Mouse (Mus musculus): ENCODE measurements around the gene Ptcd1.
"Not testable (repeated sequence)": the region's sequence is repeated elsewhere in the genome, so short reads cannot be mapped to it uniquely, and the experiment has no call there.

The Ptcd1 gene

DNA sequence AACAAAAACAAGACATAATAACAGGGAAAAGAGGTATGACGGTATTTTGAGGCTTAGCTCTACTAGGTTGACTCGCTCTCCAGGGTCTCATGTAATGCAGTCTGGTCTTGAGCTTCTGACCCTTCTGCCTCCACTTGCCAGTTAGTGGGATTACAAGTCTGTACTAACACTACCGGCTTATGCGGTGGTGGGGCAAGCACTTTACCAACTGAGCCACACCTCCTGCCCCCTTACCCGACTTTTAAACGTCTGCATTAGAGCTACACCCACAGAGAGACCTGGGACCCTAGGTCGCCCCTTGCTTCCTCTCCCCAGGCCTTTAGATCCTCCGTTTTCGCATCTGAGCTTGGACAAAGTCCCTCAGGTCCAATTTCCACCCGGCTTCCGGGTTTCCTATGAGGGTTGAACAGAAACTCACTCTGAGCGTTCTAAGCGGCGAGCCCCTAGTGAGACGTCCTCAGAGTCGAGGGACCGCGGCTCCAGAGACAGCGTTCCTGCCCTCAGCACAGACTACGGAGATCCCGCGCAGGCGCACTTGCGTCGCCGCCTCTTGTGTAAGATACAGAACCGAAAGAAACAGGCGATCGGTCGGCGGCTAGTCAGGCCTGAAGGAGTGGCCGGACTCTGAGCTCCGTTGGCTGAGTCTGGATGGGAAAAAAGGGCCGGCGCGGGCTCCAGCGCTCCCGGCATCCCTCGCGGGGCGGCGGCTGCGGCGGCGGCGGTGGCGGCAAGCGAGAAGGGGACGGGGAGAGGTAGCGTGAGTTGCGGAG is at the start of gene Ptcd1, which contains the start of gene Cpsf4:
Gene Ptcd1 (minus strand): TSS at position 573 of the 770 bp plus-strand sequence.
Gene Cpsf4 (plus strand): TSS at position 678 of the 770 bp plus-strand sequence.
- DNase-seq: peak; percentile 99

DNA sequence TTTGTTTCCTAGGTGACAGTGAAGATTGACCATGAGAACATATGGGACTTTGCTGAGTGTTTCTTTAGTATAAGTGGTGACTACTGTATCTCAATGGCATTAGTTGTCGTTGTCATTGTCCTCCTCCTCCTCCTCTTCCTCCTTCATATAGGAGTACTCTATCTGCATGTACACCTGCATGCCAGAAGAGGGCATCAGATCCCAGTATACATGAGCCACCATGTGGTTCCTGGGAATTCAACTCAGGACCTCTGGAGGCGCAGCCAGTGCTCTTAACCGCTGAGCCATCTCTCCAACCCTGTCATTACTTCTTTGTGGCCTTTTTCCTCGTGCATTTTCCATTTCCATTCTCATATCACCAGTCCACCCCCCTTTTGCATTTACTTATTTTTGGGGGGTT is 47.8 kb upstream of the Ptcd1 start:
- no peak for DNase-seq

DNA sequence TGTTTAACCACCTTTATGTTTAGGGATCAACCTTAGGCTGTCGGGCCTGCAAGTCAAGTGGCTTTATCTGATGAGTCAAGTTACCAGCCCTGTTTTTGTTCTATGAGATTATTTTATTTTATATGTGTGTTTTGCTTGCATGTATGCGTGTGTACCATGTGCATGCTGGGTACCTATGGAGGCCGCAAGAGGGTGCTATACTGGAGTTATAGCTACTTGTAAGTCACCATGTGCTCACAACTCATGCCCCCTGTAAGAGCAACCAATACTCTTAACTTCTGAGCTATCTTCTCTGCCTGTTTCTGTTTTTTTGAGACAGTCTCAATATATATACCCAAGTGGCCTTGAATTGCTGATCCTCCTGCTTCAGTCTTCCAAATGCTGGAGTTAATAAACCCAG is 46.6 kb upstream of the Ptcd1 start:
- DNase-seq: no peak

DNA sequence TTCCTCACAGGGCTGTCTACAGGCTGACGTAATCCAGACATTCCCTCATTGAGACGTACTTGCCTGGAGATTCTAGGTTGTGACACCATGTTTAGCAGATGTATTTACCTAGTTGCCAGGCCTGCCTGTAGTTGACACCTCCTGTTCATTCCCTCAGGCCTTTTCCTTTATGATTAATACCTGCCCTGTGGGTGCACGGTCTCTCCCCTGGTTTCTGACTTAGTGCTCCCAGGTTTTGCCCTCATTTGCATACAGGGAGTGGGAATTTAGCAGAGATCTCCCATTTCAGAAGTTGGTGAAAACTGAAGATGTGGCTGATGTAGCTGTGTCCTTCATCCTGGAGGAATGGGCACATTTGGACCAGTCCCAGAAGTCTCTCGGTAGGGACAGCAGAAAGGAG is 45.3 kb upstream of the Ptcd1 start:
- no peak for DNase-seq

DNA sequence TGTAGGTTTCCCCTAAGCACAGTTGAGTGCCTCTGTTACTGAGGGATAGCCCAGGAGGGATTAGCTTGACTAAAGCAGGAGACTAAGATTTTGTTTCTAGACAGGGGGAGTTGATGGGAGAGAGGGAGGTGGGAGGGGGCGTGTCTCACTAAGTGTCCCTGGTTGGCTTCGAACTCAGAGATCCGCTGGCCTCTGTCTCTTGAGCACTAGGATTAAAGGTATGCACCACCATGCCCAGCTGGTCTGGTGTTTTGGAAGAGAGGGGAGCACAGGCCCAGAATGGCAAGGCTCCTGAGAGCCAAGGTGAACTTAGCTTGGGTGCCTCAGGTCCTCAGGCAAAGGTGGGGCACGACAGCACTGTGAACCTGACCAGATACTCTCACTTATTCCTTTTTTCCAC is 44.4 kb upstream of the Ptcd1 start:
- DNase-seq: no peak

DNA sequence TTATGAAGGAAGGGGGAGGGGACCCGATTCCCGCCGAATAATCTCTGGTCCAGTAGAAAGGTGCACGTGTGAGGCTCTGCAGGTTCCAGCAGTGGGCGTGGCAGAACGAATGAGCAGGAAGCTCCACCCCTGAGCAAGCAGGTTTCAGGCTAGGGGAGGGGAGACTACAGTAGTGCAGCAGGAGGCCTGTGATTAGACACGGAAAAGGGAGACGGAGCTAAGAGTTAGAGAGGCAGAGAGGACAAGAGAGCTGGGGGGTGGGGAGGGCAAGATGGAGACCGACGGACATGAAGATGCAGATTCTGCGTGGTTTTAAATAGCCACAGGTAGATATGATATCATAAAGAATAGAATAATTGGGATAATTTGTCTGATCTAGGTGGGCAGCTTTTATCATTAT is 41.5 kb upstream of the Ptcd1 start:
- not testable (repeated sequence) for DNase-seq

DNA sequence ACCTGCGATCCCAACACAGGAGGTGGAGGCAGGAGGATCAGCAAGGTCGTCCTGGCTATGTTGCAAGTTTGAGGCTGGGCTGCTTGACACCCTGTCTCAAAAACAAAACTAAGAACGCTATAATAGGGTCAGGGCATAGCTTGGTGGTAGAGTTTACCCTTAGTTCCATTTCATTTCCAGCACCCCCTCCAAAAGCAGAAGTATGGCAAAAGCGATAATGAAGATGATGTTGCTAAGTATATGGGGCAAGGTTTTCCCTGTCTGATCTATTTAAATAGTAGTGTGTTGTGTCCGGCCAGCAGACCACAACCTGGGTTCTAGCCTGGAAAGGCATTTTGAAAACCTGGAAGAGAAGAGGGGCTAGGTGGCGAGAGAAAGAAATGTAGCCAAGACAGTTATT is 41.0 kb upstream of the Ptcd1 start:
- no peak for DNase-seq

DNA sequence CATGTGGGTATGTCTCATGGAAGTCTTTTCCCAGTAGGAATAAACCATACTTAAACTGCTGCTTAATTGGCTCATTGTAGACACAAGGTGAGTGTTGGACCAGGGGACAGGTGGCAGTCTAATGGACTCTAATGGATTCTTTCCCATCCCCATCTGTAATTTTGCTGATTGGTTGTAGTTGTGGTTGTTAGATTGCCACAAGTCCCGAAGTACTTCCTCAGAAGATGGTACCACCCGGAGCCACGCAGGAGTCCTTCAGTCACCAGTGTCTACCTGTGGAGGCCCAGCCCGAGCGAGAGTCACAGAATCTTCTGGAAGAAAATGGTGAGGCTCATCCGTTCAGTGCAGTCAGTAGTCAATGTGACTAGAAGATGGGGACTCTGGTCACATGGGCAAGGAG is 40.5 kb upstream of the Ptcd1 start:
- no peak for DNase-seq

DNA sequence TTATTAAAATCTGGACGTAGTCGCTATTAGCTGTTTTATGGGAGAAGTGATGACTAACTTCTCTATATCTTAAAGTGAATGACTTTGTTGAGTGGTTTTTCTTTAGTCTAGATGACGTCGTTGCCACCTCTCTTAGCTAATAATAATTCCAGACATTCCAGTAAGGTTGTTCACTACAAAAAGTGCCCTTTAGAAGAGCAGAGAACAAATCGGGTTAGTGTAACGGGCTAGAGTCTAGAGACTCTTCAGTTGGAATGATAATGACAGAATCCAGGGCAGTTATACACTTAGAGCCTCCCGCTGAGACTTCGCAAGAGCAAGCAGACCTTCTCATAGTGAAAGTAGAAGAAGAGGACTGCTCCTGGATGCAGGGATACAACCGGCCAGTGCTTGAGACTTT is 38.1 kb upstream of the Ptcd1 start:
- no peak for DNase-seq

DNA sequence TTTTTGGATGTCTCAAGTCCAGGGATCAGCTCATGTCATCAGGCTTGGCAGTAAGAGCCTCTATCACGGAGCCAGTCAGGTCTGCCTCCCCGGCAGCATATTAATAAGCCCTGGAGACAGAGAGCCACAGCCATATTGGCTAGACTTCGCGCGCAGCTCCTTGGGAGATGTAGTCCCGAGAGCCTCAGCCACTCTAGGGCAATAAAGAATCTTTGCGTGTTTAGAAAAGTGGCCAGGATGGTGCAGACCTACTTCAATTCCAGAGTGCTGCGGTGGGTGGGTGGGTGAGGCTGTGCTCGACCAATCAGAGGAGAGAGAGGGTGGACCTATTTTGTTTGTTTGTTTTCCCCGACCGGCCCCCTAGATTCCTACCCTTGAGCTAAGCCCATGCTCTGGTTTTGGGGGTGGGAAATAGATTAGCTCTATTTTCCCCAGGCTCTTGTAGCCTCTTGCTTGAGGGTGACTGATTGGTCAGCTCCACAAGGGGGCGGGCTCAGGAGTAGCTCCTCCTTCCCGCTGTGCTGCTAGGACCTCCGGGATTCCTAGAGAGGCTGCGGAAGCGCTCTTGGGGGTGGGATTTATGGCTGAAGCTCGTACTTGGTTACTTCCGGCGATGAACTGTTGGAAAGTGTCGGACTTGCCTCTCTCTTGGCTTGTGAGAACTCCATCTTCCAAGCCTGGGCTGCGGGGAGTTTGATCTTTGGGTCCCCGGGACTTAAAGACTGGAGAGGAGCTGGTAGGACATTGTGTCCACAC is 37.2 kb upstream of the Ptcd1 start, which contains the start of gene Zkscan5:
Gene Zkscan5 (plus strand): TSS at position 627 of the 756 bp plus-strand sequence.
- peak; percentile 97 for DNase-seq

DNA sequence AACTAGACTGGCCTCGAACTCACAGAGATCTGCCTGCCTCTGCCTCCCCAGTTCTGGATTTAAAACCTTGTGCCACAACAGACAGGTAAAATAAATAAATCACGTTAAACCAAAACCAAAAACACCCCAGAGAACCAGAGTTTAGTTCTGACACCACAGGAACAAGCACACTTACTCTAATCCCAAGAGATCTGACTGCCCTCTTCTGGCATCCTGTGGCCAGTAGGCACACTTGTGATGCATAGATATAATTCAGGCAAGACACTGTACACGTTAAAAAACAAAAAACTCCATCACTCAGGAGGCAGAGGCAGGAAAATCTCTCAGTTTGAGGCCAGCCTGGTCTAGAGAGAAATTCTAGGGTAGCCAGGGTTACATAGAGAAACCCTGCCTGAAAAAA is 35.5 kb upstream of the Ptcd1 start:
- DNase-seq: no peak

DNA sequence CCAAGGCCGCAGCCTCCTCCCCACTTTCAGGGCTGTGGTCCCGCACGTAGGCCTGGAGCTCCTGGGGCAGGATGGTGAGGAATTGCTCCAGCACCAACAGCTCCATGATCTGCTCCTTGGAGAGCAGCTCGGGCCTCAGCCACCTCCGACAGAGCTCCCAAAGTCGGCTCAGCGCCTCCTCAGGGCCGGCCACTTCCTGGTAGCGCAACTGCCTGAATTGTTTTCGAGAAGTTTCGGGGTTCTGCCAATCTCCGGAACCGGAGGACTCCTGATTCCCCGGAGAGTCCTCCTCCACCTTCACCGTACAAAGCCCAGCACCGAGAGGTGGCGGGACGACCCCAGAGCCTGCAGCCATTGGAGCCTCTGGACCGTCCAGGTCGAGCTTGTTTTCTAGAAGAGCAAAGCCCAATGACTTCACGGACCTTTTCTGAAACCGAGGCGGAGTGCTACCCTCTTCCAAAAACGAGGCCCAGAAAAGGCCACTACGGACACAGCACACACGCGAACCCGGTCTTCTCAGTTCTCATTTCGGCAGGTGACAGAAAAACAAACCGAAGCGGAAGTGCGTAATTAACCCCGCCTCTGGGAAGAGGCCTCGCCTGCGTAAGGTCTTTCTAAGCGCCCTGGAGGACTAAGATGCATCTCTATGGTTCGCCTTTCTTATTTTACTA is 34.5 kb upstream of the Ptcd1 start, which contains the start of gene Zkscan14:
Gene Zkscan14 (minus strand): TSS at position 548 of the 671 bp plus-strand sequence.
- peak; percentile 82 for DNase-seq

DNA sequence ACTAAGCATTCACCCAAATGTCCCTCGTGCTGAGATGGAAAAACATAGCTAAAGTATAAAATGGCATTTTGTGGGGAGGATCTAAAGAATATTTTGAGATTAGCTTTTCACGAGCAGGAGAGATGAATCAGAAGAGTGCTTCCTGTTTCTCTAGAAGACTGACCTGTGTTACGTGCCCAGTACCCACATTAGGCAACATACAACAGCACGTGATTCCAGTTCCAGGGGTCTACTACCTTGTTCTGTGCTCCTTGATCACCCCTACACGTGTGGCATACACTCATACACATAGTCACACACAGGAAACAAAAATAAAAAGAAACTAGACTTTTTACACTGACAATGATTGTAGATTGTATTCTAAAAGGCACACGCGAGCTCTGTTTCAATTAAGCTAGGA is 33.5 kb upstream of the Ptcd1 start:
- no peak for DNase-seq

DNA sequence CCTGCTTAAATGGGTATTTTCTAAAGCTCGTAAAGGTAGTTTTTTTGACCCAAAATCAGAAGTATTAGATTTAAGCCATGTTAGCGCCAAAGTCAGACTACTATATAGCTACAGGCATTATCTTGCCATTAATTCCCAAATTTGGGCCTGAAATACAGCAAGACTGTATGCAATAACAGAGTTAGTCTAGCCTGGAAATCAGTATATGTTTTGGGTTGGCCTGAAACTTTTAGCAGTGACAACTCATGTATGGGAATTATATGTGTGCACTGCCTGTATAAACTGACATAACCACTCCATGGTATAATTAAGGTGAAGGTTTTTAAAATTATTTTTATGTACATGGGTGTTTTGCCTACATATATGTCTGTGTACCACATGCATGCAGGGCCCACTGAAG is 25.1 kb upstream of the Ptcd1 start, which contains the start of gene Atp5j2:
Gene Atp5j2 (minus strand): TSS at position 101 of the 400 bp plus-strand sequence.
- DNase-seq: no peak

DNA sequence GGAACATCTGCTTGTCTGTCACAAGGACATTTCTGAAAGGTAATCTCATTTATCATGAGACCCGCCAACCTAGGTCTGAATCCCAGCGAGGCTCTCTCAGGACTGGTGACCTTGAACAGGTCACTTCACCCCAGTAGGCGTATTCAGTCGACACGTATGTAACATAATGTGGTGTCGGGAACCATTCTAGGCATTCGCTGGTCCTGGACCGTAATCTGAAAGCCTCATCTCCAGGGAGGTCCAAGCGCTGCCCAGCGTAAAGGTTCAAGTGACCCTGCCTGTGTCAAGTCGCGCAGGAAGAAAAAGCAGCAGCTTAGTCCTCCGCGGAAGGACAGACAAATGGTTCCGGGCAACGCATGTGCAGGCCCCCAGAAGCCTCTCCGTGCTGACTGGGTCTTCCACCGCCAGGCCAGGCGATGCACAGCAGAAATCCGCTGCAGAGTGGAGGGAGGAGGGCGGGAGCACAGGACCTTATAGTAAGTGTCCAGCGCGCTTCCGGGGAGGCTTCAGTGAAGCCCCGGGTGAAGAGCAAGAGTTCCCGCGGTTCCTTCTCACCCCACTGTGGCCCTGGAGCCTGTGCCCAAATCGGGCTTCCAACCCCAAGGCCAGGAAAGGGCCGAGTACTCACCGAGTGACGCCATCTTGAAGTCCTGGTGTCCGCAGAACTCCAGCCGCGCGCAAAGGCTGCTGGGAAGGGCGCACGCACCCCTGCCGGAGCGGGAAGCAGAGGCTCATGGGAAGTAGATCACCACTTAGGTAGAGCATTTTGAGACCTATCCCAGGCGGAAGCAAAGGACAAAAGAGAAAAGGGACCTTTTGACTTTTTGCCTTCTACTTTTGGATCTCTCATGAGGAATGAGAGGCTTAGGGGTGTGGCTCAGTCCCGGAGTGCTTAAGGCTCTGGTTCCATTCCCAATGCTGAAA is 24.2 kb upstream of the Ptcd1 start:
- DNase-seq: peak; percentile 90

DNA sequence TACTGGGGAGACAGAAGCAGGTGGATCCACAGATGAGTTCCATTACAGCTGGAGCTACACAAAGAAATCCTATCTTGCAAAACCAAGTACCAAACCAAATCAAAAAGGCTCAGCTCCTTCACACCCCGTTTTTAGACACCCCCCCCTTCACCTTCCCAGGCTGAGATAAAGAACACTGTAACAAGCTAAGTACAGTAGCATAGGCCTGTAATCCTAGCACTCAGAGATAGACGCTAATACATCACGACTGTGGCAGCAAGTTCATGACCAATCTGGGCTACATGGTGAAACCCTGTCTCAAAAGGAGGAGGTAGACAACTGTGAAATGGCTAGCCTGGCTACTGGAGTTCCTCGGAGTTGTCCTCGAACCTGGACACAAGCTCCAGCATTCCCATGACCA is 23.5 kb upstream of the Ptcd1 start:
- DNase-seq: no peak

DNA sequence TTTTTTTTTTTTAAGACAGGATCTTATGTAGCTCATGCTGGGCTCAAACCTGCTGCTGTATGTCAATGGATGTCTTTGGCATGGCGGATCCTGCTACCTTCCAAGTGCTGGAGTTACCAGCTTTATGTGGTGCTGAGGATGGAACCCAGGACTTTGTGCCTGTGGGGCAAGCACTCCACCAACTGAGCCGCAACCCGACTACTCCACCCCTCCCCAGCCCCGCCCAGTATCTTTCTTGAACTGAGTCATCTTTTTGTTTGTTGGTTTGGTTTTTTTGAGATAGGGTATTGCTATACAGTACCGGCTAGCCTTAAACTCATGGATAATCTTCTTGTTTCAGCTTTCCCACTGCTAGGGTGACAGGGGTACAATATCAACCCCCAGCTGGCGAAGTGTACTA is 22.5 kb upstream of the Ptcd1 start:
- no peak for DNase-seq

DNA sequence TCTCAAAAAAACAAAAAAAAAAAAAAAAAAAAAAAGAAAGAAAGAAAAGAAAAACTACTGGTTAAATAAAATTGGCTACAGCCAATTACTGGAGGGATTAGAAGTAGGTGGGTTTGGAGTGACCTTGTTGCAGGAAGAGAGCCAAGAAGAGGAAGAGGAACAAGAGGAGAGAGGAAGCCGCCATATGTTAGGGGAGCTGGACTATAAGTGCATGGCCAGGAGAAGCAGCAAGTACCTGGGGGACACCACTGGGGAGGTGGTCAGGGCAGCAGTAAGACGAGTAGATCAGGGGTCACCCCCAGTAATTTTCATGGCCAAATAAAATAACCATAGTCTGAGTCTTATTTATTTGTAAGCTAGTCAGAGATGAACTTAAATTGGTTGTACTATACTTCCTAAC is 18.3 kb upstream of the Ptcd1 start:
- no peak for DNase-seq

DNA sequence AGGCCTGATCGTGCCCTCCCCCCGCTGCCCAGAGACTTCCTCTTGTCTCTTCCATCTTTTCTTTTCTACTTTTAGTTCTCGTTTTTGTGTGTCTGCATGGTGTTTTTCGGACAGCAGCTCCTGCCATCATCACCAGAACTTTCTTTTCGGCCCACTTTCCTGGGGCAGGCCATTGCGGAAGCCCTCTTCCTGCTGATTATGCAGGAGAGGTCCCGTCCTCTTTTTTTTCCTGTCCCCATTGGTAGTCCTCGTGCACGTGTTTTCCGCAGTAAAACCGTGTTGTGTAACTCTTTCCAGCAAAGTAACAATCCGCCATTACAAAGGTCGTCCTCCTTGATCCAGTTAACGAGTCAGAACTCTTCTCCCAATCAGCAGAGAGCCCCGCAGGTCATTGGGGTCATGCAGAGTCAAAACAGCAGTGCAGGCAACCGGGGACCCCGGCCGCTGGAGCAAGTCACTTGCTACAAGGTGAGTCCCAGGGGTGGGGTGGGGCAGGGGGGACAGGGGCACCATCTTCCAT is 11.6 kb upstream of the Ptcd1 start:
- no peak for DNase-seq

DNA sequence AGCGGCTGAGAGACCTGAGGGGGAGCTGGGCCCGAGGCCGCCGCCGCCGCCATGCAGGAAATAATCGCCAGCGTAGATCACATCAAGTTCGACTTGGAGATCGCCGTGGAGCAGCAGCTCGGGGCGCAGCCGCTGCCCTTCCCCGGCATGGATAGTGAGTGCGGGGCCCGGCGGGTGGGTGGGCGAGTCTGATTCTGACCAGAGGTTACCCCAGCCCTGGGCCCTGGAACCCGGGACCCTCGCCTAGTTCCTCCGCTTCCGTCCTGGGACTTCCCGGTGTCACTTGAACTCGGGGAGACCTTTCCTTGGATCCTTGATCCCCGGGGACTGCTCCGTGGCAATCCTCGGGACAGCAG is 376 bp upstream of the Ptcd1 start:
- no peak for DNase-seq

DNA sequence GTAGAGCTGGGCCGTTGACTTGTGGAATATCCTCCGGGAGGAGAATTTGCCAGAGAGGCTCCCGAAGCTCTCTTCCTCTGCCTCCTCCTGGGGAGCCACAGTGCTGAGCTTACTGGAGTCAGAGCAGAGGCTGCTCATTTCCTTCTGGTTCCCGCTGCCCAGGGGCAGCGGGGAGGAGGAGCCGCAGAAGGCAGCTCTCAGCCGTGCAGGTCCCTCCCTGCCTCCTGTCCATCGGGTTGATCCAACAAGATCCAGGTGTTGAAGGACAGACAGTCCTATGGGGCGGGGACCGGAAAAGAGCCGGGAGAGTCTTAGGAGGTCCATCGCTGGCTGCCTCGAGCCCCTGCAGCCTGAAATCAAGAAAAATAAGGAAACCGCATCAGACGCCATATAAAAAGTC is 1.7 kb downstream of the Ptcd1 start:
- no peak for DNase-seq

DNA sequence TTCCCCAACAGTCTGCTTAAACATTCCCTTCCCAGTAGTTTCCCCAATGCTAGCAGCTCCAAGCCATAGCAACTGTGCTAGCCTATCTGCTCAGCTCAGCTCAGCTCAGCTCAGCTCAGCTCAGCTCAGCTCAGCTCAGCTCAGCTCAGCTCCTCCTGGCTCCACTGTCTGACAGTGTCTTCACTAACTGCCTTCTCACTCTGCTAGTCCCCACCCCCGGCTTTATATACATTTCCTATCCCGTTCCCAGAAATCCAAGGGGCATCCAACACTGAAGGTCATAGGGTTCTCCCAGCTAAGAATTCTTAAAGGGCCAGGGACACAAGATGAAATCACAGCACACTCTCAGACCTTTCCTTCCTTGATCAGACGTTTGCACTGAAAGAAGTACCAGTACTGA is 2.2 kb downstream of the Ptcd1 start:
- DNase-seq: no peak

Measured in thymus, postnatal 14 days (tissue).